Mouse (Mus musculus) stomach, postnatal 0 days (tissue): ENCODE results near the gene Gramd1c.

Experiments
- CTCF ChIP-seq: IDR thresholded peaks from 2 replicates; pipeline ENCODE4 v1.5.1; 2016; ENCODE audit warnings: antibody characterized with exemption, low read depth, mild to moderate bottlenecking, moderate library complexity
- EP300 ChIP-seq: optimal IDR thresholded peaks from 2 replicates; pipeline ENCODE3; 2016; ENCODE audit warnings: antibody characterized with exemption

DNA sequence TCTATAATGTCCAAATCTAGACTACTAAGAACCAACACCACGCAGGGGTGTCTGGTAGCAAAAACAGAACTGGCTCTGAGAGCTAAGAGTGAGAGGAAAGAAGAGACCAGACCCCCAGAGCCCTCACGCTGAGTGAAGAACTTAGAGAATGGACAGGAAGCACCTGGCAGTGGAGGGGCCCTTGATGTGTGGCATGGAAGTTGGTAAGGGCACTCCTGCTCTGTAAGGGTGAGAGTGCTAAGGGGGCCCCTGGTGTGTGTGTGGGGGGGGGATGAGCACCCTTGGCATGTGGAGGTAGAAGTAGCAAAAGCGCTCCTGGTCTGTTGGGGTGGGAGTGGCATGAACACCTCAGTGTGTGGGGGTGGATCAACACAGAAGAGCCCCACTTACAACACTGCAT is 92.7 kb downstream of the Gramd1c start:
- no peak for TF ChIP-seq EP300
- TF ChIP-seq CTCF = no peak
